Mouse (Mus musculus): ENCODE data around the gene Gpc6. TPM values are rescaled to one million over a fixed set of nuclear protein-coding genes. Genes with fewer than 3 reads are reported as not detected.
A peak's percentile ranks its signal among the peaks of the same experiment; 100 is the strongest.

The Gpc6 gene
- polyA plus RNA-seq, 1 experiment from 2014 or later = 11.4 TPM

DNA sequence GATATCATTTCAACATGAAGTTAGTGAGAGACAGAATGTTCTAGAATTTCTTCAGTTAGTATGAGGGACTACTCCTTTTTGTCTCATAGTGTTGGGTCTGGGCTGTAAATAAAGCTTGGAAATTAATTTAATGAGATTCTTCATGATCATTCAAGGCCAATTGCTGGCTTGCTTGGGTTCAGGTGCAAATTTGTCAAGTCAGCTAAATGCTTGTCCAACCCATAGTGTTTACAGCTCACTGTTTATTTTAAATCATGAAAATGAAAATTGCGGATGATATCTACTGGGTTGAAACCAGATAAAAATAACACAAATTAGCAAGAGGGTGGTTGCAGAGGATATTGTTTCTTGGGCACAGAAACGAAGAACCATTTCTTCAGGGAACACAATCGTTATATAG, 49.6 kb downstream of the Gpc6 start:
- 88% methylated on average over 3 of the region's 3 CpGs for WGBS

DNA sequence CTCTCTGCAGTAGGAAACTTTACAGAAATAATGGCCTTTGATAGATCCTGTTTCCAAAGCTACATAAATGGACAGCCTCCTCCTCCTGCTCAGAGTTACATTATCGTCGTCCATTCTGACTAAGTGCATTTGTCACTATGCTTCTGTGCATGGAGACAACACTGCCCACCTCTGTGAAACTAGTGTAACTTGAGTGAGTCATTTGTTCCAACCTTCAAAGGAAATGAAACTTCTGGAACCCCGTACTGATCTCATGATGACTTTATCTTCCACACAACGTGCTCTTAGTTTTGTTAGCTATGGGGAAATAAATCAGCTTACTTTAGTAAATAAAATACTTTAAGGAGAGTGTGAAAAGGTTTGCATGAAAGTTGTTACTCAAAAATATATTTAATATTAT, 50.1 kb downstream of the Gpc6 start:
- no peak for DNase-seq (ENCODE audit: low spot score)
- no peaks in the 10 kb centered on the region for H3K4me1 ChIP-seq (replicated peaks; ENCODE audit: control insufficient read depth, insufficient read depth)
- WGBS = 34% methylated on average over 4 of the region's 4 CpGs
- no peak overlapping the region for H3K27ac ChIP-seq (replicated peaks)
- no peak overlapping the region for H3K4me2 ChIP-seq (replicated peaks; ENCODE audit: low read depth)
- no peaks in the 10 kb centered on the region for H3K36me3 ChIP-seq (ENCODE audit: control insufficient read depth, insufficient read depth, low read length)
- no peaks in the 10 kb centered on the region for H3K27me3 ChIP-seq (ENCODE audit: control insufficient read depth, insufficient read depth, low read length)
- no peaks in the 10 kb centered on the region for H3K9me3 ChIP-seq (ENCODE audit: control insufficient read depth, low read length)
- TF ChIP-seq CTCF (IDR thresholded peaks at IDR 0.05; ENCODE audit: low read depth) (no peak), EP300 (optimal IDR thresholded peaks at IDR 0.05) (no peak)
- no peak overlapping the region for H3K4me3 ChIP-seq (ENCODE audit: low read depth, low read length)
- ATAC-seq (ENCODE audit: low FRiP score, low TSS enrichment) = no peak
- no peak overlapping the region for H3K9ac ChIP-seq (ENCODE audit: low read length)

More for the DNA sequence above, 49.6 kb downstream of the Gpc6 start:
- no peak overlapping the region for H3K9ac ChIP-seq (ENCODE audit: low read length)
- H3K27me3 ChIP-seq (ENCODE audit: control insufficient read depth, insufficient read depth, low read length) = no peaks in the 10 kb centered on the region
- no peak overlapping the region for H3K4me2 ChIP-seq (replicated peaks; ENCODE audit: low read depth)
- DNase-seq (ENCODE audit: low spot score) (no peak), ATAC-seq (ENCODE audit: low FRiP score, low TSS enrichment) (no peak)
- H3K27ac ChIP-seq (replicated peaks) = no peak overlapping the region
- no peaks in the 10 kb centered on the region for H3K9me3 ChIP-seq (ENCODE audit: control insufficient read depth, low read length)
- H3K4me1 ChIP-seq (replicated peaks; ENCODE audit: control insufficient read depth, insufficient read depth) = no peaks in the 10 kb centered on the region
- H3K36me3 ChIP-seq (ENCODE audit: control insufficient read depth, insufficient read depth, low read length) = no peaks in the 10 kb centered on the region
- H3K4me3 ChIP-seq (ENCODE audit: low read depth, low read length) = no peak overlapping the region
- no peak for TF ChIP-seq CTCF (IDR thresholded peaks at IDR 0.05; ENCODE audit: low read depth)
- no peak for TF ChIP-seq EP300 (optimal IDR thresholded peaks at IDR 0.05)

DNA sequence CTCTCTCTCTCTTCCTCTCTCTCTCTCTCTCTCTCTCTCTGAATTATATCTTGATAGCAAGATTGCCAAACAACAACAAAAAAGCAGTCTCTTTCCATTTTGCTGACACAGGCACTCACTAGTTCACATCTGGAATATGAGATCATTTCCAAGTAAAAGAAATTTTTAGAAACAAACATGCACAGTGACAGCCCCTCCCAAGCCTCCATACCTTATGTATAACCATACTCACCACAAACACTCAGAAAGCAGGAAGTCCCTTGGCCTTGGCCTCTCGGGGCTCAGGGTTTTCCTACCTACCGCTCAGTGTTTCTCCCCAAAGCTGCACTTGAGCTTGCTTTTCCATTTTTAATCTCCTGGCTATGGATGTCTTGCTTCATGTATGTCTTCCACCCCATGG, 52.1 kb downstream of the Gpc6 start:
- 70% methylated on average over 2 of the region's 2 CpGs for WGBS
- Histone ChIP-seq H3K4me2 (replicated peaks; ENCODE audit: low read depth) (no peak overlapping the region), H3K9ac (ENCODE audit: low read length) (no peak overlapping the region), H3K4me3 (ENCODE audit: low read depth, low read length) (no peak overlapping the region), H3K36me3 (ENCODE audit: control insufficient read depth, insufficient read depth, low read length) (no peaks in the 10 kb centered on the region), H3K4me1 (replicated peaks; ENCODE audit: control insufficient read depth, insufficient read depth) (no peaks in the 10 kb centered on the region), H3K9me3 (ENCODE audit: control insufficient read depth, low read length) (no peaks in the 10 kb centered on the region), H3K27ac (replicated peaks) (no peak overlapping the region), H3K27me3 (ENCODE audit: control insufficient read depth, insufficient read depth, low read length) (no peaks in the 10 kb centered on the region)
- no peak for DNase-seq (ENCODE audit: low spot score)
- ATAC-seq (ENCODE audit: low FRiP score, low TSS enrichment) = no peak
- no peak for TF ChIP-seq EP300 (optimal IDR thresholded peaks at IDR 0.05)
- no peak for TF ChIP-seq CTCF (IDR thresholded peaks at IDR 0.05; ENCODE audit: low read depth)

DNA sequence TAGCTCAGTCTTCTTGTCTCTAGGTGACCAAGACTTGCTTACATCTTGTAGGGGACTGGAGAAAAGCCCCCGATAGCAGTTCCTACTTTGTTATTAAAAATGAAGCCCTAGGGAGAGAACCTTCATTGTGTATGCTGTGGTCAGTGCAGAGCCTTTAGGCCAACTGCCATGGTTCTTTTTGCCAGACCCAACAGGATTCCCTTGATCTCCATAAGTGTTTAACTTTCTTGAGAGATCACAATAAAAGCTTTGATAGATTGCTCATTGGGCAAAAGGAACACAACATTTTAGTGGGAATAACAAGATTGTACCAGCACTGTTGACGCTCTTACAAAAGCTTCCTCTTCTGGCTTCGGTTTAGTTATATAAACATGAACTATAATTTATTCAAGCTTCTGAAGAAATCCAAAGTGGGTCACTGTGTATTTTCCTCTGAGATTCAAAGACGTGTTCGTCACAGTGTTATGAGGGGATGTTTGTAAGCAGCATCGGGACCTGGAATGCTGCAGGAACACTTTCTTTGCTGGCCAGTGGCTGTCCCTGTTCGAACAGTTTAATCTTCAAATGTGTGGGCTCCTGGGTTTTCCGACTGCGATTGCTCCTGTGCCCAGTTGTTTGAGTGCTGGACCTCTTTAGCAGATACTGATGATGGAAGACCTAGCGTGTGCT, 54.7 kb downstream of the Gpc6 start:
- ATAC-seq (ENCODE audit: low FRiP score, low TSS enrichment) = no peak
- TF ChIP-seq EP300 (optimal IDR thresholded peaks at IDR 0.05) = no peak
- no peak for TF ChIP-seq CTCF (IDR thresholded peaks at IDR 0.05; ENCODE audit: low read depth)
- Histone ChIP-seq H3K4me2 (replicated peaks; ENCODE audit: low read depth) (peak overlapping the region; percentile 20; the same call in 1 of the 2 replicates), H3K9ac (ENCODE audit: low read length) (no peak overlapping the region), H3K4me3 (ENCODE audit: low read depth, low read length) (no peak overlapping the region), H3K27me3 (ENCODE audit: control insufficient read depth, insufficient read depth, low read length) (no peaks in the 10 kb centered on the region), H3K9me3 (ENCODE audit: control insufficient read depth, low read length) (no peaks in the 10 kb centered on the region), H3K36me3 (ENCODE audit: control insufficient read depth, insufficient read depth, low read length) (no peaks in the 10 kb centered on the region), H3K4me1 (replicated peaks; ENCODE audit: control insufficient read depth, insufficient read depth) (no peaks in the 10 kb centered on the region), H3K27ac (replicated peaks) (peak overlapping the region; percentile 40; the same call in 1 of the 2 replicates)
- no peak for DNase-seq (ENCODE audit: low spot score)
- 60% methylated on average over 10 of the region's 10 CpGs for WGBS

DNA sequence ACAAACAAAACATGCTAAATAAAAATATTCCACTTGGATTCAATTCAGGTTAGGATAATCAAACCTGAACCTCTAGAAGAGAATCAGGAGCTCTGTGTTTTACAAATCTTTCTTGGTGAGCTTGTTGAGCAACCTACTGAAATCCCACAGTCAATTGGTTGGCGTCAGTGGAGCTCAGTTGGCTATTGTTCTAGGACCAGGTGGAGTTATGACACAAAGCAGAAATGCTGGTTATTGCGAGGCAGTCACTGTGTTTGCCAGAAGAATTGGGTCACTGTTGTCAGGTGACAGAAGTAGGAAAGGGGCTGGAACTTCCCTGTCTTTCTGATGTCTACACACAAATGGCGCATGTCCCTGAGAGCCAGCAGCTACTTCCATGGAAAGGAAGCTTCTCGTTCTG, 56.6 kb downstream of the Gpc6 start:
- DNase-seq (ENCODE audit: low spot score) (no peak), ATAC-seq (ENCODE audit: low FRiP score, low TSS enrichment) (no peak)
- Histone ChIP-seq H3K4me1 (replicated peaks; ENCODE audit: control insufficient read depth, insufficient read depth) (no peaks in the 10 kb centered on the region), H3K36me3 (ENCODE audit: control insufficient read depth, insufficient read depth, low read length) (no peaks in the 10 kb centered on the region), H3K4me3 (ENCODE audit: low read depth, low read length) (no peak overlapping the region), H3K27ac (replicated peaks) (no peak overlapping the region), H3K27me3 (ENCODE audit: control insufficient read depth, insufficient read depth, low read length) (no peaks in the 10 kb centered on the region), H3K4me2 (replicated peaks; ENCODE audit: low read depth) (no peak overlapping the region), H3K9me3 (ENCODE audit: control insufficient read depth, low read length) (no peaks in the 10 kb centered on the region), H3K9ac (ENCODE audit: low read length) (no peak overlapping the region)
- TF ChIP-seq CTCF (IDR thresholded peaks at IDR 0.05; ENCODE audit: low read depth) (no peak), EP300 (optimal IDR thresholded peaks at IDR 0.05) (no peak)
- 66% methylated on average over 4 of the region's 4 CpGs for WGBS

DNA sequence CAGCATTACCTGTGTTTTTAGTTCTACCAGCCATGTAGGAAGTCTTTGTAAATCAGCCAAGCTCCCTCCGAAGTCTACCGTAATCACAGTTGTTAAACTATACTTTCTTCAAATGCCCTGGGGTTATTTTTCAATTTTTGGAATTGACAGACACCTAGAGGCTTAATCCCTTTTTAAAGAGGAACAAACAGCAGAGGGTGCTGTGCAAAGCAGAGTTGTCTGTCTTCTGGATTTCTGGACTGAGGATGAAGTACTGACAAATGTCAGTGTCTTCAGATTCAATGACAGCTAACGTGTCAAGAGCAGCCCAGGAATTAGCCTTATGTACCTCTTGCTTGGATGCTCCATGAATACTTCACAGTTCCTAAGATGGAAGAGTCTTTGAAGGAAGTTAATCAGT, 62.2 kb downstream of the Gpc6 start:
- H3K4me1 ChIP-seq (replicated peaks; ENCODE audit: control insufficient read depth, insufficient read depth) = no peaks in the 10 kb centered on the region
- H3K4me3 ChIP-seq (ENCODE audit: low read depth, low read length) = no peak overlapping the region
- no peaks in the 10 kb centered on the region for H3K9me3 ChIP-seq (ENCODE audit: control insufficient read depth, low read length)
- H3K4me2 ChIP-seq (replicated peaks; ENCODE audit: low read depth) = no peak overlapping the region
- no peak overlapping the region for H3K27ac ChIP-seq (replicated peaks)
- no peak overlapping the region for H3K9ac ChIP-seq (ENCODE audit: low read length)
- H3K36me3 ChIP-seq (ENCODE audit: control insufficient read depth, insufficient read depth, low read length) = no peaks in the 10 kb centered on the region
- ATAC-seq (ENCODE audit: low FRiP score, low TSS enrichment) = no peak
- no peak for DNase-seq (ENCODE audit: low spot score)
- no peaks in the 10 kb centered on the region for H3K27me3 ChIP-seq (ENCODE audit: control insufficient read depth, insufficient read depth, low read length)
- TF ChIP-seq EP300 (optimal IDR thresholded peaks at IDR 0.05) = no peak
- TF ChIP-seq CTCF (IDR thresholded peaks at IDR 0.05; ENCODE audit: low read depth) = peak; percentile 35
- WGBS = 87% methylated on average over 3 of the region's 3 CpGs

All from stomach, postnatal 0 days (tissue).